Mouse (Mus musculus) left cerebral cortex, adult 2 months (tissue): ENCODE measurements around the gene Hoxd13. TPM values are rescaled to one million over a fixed set of nuclear protein-coding genes. Genes with fewer than 3 reads are reported as not detected.

ENCODE experiments used
- DNase-seq, 2 experiments: peaks; one replicate each; pipeline ENCODE4 v3.0.0; 2021 to 2022; ENCODE audit warnings: low spot score in 2 of 2, mixed read lengths in 1 of 2; ENCODE audit errors: extremely low spot score in 1 of 2
- H3K27ac ChIP-seq: fragments of 200-600 bp; 2 replicates; pipeline ENCODE4 v1.8.1; 2022
- H3K4me3 ChIP-seq: fragments of 200-600 bp; 2 replicates; pipeline ENCODE4 v1.8.1; 2022
- CTCF ChIP-seq: fragments of 200-600 bp; IDR thresholded peaks from 2 replicates; pipeline ENCODE4 v1.8.1; 2022; ENCODE audit warnings: antibody characterized with exemption, mild to moderate bottlenecking, moderate library complexity
- intact Hi-C: fragments of 180-260 bp; cut with DNase I; formaldehyde crosslinking; loops from one replicate; pipeline ENCODE4 v1.15.1; 2025
- total RNA-seq, 2 experiments: library from RNA; stranded (reverse); gene quantifications; 2 replicates each; pipeline ENCODE4 v1.2.3; 2021

Hoxd13 gene
- total RNA-seq, 2 experiments from 2014 or later = not detected

DNA sequence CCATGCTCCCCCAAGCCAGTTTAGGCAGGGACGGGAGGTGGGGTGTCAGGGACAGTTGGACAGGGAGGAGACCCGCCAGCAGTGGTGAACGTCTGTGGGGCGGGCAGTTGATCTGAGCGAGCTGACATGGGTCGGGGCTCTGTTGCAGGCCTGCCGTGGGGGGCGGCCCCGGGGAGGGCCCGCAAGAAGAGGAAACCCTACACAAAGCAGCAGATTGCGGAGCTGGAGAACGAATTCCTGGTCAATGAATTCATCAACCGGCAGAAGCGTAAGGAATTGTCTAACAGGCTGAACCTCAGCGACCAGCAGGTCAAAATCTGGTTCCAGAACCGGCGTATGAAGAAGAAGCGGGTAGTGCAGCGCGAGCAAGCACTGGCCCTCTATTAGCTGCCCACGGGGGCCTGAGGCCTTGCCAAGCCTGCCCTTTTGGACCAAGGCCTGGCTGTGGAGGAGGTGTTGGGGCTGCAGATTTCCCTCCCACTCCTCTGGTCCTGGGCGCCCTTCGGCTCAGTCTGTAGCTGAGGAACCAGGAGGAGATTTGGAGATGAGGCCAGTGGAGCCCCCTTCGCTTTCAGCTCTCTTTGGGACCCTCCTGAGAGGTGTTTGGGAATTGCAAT lies 7.7 kb downstream of the Hoxd13 start:
- intact Hi-C loops = no loop called here
- H3K4me3 ChIP-seq = no peak overlapping the region
- TF ChIP-seq CTCF = no peak
- DNase-seq = no peak
- no peak overlapping the region for H3K27ac ChIP-seq

DNA sequence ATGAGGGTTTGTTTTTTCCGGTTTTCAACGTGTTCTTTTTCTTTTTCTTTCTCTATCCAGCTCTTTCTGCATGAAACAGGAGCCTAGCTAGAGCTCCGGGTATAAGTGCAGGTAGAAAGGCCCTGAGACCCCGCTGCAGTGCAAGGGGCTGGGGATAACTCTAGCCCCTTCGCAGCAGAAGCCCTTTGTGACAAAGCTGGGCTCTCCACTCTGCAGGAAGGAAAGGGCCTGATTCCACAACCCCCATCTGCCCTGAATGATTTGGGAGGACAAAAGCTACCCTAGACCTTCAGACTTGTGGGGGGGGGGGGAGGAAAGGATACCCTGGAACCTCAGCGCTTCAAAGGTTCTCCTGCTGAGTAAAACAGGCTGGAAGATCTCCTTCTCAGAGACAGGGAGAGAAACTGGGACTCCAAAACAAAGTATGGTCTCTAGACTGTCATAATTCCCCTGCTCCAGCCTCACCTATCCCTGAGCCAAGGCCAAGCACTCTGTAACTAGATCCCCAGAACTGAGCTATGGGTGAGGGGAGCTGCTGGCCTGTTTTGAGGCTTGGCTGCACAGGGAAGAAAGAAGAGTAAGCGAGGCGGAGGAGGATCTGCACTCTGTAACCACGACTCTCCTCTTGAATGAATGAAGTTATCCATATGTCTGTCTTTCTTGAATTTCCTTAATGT lies 8.4 kb downstream of the Hoxd13 start:
- no peak for TF ChIP-seq CTCF
- H3K27ac ChIP-seq = no peak overlapping the region
- no peak overlapping the region for H3K4me3 ChIP-seq
- DNase-seq = no peak
- intact Hi-C loops = no loop called here

DNA sequence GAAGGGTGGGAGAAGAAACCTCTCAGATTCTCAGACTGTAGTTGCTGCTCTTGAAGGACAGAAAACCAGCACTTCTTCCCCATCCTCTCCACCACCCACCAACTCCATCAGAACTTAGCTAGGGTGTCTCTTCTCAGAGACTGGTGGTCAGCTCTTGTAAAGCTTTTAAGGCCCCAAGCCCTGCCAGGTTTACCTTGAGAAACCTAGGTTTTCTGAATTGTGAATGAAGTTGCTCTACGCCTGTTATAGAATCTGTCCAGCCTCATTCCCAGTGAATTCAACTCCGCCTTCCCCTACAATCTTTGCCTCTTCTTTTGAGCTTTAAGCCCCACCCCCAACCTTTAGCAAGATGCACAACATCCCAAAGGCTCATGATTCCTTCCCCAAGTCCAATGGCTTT lies 9.0 kb downstream of the Hoxd13 start:
- intact Hi-C loops = no loop called here
- Histone ChIP-seq H3K4me3 (no peak overlapping the region), H3K27ac (no peak overlapping the region)
- DNase-seq = no peak
- no peak for TF ChIP-seq CTCF

DNA sequence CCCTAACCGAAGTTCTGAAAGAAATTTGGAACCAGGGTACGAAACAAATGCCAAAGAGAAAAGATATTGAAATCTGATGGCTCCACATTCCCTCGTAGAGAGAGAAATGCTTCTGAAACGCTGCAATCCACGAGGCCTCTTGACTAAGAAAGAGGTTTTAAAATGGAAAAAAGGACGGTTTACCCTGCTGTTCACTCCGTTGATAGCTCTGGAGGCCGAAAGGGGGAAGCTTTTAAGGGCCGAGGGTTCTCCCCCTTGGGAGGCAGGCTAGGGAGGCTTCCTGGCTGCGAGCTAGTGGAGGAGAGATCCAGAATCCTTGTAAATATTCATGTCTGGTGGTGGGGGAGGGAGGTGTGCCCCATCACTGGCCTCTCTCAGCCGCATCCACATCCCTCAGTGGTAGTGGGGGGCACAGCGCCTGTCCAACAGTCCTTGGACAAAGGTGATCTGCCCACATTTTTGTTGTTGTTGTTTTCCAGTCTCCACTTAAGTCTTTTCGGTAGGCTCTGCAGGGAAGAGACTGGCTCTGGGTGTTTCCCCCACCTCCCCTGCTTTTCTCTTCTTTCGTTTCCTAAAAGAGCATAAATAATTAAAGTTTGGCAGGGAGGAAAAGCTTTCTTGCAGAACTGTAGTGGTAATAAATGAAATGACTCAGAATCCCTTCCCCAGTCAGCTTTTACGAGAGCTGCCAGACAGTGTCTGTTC lies 10.9 kb downstream of the Hoxd13 start, which contains the start of gene Hoxd11:
TSS of gene Hoxd11 (plus strand) at position 667 of the 705 bp plus-strand sequence.
- H3K27ac ChIP-seq = no peak within 1 kb of the TSS
- intact Hi-C loops = no loop called here
- no peak for TF ChIP-seq CTCF
- no peak within 1 kb of the TSS for H3K4me3 ChIP-seq
- DNase-seq = no peak

DNA sequence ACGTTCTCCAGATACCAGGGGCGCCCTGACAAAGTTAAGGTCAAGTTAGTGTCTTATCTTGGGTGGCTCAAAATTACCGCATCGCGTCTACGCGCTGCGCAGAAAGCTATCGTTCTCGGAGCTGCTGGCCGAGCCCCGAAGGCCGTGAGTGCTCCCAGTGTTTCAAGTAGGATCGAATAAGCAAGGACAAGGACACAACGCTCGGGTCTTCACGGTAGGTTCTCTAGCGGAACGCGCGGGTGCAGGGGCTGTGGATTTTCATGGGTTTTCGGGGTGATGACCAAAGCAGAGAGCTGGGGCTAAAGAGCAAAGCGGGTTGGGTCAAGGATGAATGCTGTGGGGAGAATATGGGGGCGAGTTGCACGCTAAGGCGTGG lies 11.5 kb downstream of the Hoxd13 start:
- DNase-seq = peak in 1 of 2 experiments; percentile 6
- intact Hi-C loops = no loop called here
- TF ChIP-seq CTCF = no peak
- Histone ChIP-seq H3K4me3 (no peak overlapping the region), H3K27ac (no peak overlapping the region)

DNA sequence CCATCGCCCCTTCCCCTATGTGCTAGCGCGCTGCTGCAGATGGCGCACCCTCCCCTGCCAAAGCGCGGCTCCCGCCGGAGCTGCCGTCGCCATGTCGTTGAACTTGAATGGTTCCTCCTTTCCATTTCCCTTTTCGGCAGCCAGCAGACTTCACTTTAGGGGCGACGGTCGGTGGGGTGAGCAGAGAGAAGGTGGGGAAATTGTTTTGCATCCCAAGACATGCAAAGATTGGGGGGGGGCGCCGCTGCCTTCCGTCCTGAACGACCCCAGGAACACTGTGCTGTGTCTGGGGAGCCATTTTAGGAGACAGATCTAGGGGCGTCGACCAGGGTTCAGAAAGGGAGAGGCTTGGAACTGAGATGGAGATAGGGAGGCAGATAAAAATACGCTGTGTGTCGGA lies 11.9 kb downstream of the Hoxd13 start:
- H3K4me3 ChIP-seq = no peak overlapping the region
- intact Hi-C loops = no loop called here
- no peak overlapping the region for H3K27ac ChIP-seq
- no peak for TF ChIP-seq CTCF
- no peak for DNase-seq

DNA sequence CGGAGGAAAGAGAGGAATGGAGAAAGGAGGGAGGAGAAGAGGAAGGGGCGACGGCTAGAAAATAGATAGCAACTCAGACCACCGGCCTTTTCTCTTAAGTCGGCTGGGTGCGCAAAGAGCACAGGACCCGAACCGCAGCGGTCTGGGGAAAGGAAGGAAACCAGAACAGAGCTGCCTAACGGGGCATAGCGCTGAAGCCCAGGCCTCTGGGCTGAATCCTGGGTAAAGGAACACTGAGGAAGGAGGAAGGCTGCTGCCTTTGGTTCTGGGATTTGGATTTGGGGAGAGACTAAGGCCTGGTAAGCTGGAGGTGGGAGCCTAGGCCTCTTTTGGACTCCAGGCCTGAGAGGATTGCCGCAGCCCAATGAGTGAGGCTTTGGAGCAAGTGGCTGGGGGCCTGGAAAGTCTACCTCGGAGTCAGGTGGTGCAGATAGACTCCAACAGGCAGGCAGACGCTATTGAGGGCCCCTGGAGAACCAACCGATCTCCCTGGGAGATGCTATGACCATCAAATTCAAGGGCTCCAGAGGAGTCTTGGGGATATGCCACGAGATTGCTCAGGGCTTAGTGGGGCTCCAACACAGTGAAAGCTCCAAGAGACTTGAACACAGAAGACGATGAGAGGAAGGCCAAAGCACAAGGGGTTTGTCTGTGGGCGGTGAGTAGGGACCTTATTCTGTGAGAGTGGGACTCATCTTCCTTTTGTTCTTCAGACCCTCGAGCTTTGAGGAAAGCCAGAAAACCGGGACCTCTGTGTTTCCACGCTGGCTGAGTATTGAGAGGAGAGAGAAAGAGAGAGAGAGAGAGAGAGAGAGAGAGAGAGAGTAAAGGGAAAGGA lies 12.7 kb downstream of the Hoxd13 start:
- Histone ChIP-seq H3K27ac (no peak overlapping the region), H3K4me3 (no peak overlapping the region)
- intact Hi-C loops = no loop called here
- no peak for TF ChIP-seq CTCF
- no peak for DNase-seq

DNA sequence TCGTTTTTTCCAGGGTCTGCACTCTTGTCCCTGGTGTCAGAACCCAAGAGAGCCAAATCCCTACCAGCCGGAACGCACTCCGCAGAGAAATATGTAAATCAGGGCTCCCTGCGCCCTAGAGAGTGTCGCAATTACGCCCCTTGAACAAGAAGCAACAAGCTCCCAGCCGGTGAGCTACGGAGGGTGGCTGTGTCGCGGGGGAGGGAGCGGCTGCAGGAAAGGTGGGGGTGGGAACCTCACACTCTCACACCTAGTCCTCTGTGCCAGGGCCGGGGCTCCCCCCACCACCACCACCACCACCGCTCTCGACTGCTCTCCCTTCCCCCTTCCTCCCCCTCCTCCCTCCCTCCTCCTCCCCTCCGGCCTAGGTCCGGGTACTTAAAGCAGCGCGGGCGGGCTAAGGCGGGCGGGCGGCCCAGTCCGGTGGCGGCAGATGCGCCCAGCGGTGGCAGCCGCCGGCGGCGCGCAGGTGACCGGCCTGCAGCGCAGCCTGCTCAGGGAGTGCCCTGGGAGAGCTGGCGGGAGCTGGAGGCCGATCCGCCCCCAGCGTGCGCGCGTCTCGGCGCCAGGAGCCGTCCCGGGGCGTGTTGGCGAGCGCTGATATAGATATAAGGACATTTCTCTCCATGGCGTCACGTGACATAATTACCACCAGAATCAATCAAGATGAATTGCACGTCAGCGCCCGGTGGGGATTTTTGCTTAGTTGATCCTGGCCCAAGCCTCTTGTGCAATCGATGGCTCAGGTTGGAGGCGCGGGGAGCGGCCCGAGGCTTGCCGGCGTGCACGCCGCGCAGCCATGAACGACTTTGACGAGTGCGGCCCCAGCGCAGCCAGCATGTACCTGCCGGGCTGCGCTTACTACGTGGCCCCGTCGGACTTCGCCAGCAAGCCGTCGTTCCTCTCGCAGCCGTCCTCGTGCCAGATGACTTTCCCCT lies 13.8 kb downstream of the Hoxd13 start:
- intact Hi-C loops = no loop called here
- no peak for TF ChIP-seq CTCF

DNA sequence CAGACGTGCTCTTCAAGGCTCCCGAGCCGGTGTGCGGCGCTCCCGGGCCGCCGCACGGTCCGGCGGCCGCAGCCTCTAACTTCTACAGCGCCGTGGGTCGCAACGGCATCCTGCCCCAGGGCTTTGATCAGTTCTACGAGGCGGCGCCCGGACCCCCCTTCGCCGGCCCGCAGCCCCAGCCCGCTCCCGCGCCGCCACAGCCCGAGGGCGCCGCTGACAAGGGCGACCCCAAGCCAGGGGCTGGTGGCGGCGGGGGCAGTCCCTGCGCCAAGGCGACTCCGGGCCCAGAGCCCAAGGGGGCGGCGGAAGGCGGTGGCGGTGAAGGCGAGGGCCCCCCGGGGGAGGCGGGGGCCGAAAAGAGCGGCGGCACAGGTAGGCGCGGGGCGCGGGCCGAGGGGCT lies 14.7 kb downstream of the Hoxd13 start:
- DNase-seq = no peak
- H3K27ac ChIP-seq = no peak overlapping the region
- no peak overlapping the region for H3K4me3 ChIP-seq
- no peak for TF ChIP-seq CTCF
- intact Hi-C loops = no loop called here

More for the DNA sequence above, 13.8 kb downstream of the Hoxd13 start:
- Histone ChIP-seq H3K27ac (no peak overlapping the region), H3K4me3 (no peak overlapping the region)
- DNase-seq = peak in 1 of 2 experiments; percentile 7

DNA sequence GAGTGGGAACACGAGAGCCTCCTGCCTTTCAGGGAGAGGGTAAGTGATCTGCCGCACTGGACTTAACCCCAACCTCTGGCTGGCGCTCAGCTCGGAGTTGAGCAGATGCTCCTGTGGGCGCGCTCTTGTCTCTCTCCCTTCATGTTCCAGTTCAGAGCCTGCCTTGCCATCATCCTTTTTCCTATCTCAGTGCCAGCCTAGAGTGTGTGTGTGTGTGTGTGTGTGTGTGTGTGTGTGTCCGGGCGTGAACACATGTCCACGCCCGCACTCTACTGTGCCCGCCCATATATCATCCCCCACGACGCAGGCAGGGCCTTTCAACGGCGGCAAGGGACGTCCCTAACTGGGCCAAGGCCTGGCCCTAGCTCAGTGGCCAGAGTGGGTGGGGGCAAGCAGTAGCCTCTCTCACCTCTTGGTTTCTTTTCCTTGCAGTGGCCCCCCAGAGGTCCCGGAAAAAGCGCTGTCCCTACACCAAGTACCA lies 15.4 kb downstream of the Hoxd13 start:
- TF ChIP-seq CTCF = no peak
- Histone ChIP-seq H3K27ac (no peak overlapping the region), H3K4me3 (no peak overlapping the region)
- intact Hi-C loops = no loop called here
- DNase-seq = no peak

DNA sequence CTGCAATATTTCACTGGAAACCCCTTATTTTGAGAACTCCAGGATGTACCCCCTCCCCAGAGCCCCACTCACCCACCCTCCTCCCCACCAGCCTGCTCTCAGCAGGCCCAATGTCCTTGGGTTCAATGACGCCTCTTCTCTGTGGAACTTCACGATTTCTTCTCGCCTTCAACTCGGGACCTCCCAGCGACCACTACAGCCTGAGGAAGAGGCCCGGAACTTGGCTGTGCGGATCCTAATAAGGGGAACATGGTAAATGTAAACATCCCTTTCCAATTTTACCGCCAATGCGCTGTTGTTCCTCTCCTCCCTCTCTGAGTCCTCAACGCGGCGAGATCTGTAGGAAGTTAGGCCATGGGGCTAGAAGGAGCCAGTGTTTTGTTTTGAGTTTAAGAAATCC lies 16.0 kb downstream of the Hoxd13 start:
- TF ChIP-seq CTCF = no peak
- intact Hi-C loops = no loop called here
- no peak overlapping the region for H3K4me3 ChIP-seq
- no peak overlapping the region for H3K27ac ChIP-seq
- DNase-seq = no peak
